Mouse (Mus musculus) adrenal gland, postnatal 14 days (tissue): ENCODE results near the gene Actbl2. TPM values are rescaled to one million over a fixed set of nuclear protein-coding genes. Genes with fewer than 3 reads are reported as not detected.

Experiments
- DNase-seq: peaks from one replicate; pipeline ENCODE4 v3.0.0; 2021; ENCODE audit warnings: mixed read lengths
- total RNA-seq: library from RNA; stranded (reverse); gene quantifications from 2 replicates; pipeline ENCODE4 v1.2.3, GENCODE M21; 2021

Actbl2 gene
- total RNA-seq, 1 experiment from 2014 or later, result not detected

DNA sequence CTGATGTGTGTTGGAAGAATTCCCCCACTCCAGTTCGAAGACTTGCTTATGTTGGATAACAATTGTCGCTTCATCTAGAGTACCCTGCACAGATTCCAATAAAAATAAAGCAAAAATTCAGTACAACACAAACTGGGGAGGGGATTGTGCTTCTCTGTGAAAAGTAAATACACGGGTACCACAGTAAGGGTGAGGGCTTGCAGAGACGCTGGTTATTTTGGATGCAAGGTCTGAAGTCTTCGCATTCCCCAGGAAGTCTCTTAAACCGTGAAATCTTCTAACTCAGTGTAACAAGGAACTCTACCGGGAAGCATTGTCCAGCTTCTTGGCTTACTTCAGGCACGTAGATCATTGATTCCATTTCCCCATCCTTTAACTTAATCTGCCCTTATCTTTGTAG, 17.1 kb downstream of the Actbl2 start:
- no peak for DNase-seq

DNA sequence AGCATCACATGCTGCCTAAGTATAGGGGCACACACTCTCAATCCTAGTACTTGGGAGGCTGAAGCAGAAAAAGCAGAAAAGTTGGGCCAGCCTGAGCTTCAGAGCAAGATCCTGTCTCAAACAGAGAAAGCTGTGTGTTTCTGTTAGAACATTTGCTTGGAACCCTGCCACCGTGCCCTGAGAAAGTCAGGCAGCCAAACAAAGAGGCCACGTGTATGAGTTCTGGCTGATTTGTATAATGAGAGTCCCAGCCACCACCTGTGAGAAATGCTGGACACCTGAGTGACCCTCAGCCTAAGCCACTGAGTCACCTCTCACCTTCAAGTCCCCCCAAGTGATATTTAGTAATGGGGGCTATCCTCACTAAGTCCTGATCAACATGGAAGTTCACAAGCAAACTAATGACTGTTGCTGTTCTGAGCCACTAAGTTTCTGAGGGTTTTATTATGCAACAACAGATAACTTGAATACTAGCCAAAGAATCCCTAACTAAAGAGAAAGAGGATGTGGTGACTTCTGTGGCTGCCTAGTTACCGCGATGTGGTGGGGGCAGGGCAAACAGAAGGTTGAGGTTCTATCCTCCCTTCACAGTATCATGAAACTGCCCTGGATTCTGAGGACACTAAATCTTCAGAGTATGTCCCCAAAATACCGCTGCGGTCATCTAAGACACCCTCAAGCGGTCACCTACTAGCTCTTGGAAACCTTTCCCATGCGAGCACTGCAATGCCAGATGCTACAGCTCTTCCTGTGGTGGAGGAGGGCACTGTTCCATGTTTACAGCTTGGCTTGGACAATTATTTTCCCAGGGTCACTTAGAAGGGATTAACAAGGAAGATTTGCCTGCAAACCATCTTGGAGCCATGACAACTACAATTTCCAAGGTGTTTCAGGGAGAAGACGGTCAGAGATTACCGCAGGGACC, 31.9 kb downstream of the Actbl2 start:
- DNase-seq, result no peak

DNA sequence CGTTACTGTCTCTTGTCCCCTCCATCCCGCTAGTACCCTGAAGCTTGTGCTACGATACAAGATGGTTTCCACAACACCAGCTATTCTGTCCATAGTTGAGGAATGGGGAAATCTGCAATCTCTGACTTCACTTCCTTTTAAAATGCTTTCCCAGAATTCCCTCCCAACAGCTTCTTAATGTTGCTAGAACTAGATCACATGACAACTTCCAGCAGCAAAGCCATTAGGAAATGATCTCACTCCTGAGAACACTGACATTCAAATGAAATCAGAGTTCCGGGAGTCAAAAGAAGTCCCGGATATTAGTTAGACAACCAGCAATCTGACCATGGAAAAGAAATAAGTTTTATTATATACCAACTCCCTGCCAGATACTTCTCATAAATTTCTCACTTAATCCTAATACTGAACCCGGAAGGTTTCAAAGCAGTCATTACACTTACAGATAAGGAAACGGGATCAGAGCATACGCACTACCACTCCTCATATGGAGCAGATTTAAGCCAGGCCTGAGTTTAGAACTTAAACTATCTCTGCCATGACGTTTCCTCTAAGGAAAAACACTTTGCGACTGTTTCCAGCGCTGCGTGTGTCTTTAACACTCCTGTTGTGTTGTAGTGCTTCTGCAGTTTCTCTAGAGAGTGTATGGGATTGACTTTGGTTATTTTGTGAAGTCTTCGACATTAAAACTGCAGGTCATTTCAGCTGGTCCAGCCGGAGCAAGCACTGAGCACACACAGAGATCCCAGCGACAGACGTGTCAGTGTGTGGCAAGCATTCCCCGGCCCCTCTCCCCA, 36.5 kb downstream of the Actbl2 start:
- no peak for DNase-seq

DNA sequence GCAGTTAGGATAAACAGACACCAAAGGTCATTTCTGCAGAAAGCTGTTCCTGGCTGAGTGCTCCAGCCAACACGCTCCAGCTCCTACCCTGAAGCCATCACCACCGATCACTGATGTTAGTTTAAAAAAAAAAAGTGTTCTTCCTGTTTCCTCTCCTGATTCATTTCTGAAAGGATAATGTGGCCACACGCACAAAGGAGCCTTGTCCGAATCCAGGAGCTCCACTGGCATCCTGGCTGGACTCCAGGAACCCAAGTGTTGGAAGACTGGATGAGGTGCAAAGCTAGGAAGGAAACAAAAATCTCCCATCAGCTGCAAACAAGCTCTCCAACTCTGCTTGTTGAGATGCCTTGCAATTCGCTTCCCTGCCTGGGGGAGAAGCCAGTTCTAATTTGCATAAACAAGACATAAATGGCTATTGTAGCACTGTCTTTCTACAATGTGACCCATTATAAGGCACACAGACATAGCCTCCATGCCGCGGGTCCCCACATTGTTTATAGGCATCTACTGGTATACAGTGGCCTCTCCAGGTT, 37.2 kb downstream of the Actbl2 start:
- DNase-seq, result peak; percentile 28

DNA sequence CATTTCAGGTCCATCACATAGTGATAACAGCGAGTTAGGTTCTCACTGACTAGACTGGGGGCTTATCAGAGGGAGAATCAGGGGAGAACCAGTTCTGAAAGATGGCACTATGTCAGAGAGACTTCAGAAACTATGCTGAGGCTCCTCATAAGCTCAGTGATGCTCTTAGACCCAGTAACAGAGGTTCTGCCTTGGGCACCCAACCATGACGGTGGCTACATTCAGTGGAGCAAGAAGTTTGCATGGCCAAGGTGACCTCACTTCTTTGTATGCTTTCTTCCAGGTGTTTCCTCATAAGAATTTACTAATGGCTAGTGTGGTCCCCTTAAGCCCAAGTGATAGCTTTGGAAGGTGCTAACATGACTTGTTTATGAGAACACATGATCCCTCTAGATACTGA, 38.7 kb downstream of the Actbl2 start:
- DNase-seq, result no peak

DNA sequence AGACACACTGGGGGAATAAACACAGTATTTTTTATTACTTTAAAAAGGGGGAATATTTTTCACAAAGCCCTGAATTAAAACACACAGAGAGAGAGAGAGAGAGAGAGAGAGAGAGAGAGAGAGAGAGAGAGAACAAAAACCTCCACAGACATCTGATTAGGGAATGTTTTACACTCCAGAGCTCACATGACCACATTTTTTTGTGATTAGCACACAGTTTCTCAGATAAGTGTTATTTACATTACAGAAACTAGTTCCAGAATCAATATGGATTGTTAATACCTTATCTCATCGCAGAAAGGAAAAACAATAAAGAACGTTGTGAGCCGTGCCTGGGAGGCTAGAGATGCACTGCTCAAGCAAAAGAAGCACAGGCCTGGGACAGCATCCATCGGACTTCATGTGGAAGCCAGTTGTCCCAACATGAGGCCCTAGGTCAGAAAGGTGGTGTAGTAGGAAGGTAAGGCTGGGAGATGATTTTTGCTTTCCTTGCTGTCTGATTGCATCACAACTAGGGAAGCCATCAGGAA, 40.2 kb downstream of the Actbl2 start:
- no peak for DNase-seq

DNA sequence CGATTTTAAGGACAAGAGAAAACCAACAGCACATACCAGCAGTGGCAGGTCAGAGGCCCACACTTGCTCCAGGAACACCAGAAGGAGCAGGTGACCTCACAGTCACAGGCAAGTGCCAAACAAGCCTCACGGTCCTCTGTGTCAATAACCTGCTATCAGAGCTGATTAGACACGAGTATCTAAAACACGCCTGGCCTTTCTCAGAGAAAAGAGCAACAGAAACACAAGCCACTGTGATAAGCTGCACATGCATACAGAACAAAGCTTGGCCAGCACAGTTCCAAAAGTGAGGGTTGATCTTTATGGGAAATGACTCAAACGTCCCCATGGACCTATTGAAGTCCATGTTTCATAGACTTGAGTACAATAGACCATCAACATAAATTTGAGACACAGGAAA, 41.2 kb downstream of the Actbl2 start:
- DNase-seq, result no peak

DNA sequence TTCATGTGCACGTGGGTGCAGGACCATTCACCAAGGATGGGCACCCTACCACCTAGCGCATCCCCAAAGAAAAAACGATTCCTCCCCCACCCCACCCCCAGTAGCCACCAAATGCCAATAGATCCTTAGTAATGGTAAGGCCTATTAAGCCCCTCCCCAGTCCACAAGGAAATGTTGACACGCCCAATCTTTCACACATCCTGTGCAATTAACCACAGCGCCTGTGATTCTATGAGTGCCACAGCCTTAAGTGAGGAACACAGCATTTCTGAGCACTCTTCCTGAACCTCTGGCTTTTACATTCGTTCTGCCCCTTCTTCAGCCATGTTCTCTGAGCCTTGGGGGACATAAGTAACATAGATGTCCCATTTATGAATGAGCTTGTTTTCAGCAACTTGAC, 42.8 kb downstream of the Actbl2 start:
- no peak for DNase-seq

DNA sequence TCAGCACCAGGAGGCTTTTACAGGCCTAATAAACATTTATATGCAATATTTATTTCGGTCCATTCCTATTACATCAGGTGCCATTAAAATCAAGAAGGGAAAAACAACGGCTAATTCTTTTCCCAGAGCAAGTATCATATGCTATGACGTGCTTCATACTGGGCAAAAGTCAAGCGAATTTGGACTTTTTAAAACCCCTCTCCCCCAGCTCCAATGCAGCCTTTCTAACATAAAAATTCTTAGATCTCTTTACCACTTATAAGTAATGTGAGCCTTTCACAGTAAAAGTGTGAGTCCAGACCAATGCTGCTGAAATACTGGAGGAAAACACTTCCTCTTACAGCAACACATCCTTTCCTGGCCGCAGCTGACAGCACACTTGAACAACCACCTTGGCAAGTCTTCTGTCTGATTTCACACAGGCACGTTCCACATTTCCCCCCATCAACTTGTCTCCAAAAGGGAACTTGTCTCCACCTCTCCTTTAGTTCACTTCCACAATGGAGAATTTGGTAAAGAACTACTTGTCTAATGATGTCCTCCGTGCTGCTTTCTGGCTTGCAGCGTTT, 44.4 kb downstream of the Actbl2 start:
- no peak for DNase-seq

DNA sequence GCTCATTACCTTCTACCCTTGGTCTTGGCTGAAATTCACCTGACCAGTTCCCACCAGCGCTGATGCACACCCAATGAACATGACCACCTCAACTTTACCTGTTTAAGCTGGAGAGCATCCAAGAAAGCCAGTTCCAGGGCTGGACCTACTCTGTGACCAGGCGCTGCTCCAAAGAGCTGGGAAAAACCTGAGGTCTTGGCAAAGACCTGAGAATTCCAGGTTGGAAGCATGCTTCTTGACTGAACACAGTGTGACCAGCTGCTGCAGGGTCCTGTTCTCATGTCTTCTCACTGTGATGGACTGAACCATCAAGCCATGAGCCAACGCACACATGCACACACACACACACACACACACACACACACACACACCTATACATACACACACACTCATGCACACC, 46.0 kb downstream of the Actbl2 start:
- no peak for DNase-seq

DNA sequence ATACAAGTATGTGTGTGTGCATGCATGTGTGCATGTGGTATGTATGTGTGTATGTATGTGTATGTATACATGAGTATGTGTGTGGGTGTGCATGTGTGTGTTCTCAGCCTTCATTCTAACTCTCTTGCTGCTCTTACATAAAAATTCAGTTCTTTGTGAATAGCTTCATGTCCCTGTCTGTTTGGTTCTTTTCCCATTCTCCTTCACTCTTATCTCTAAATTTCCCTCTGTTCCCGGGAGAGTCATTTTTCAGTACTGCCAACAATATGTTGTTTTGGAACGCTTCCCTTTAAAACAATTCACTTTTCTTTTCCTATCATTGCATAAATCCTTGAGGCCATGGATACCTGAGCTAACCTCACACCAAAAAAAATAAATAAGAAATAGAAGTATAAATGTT, 46.6 kb downstream of the Actbl2 start:
- no peak for DNase-seq

DNA sequence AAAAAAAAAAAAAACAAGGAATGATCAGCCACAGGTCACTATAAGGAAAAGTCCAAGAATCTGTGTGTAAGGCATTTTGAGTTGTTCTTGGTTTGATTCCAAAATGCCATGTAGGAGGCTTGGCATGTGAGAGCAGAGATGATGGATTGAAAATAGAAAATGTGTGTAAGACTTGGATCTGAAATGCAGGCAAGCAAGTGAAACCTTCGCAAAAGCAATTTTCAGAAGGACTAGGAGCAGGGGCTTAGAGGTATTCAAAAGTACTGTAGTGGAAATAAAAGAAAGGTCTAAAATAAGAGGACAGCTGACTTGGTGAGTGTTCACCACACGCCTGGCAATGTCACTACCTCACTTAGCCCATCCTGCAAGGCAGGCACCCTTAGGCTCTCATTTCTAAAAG, 49.4 kb downstream of the Actbl2 start:
- no peak for DNase-seq

DNA sequence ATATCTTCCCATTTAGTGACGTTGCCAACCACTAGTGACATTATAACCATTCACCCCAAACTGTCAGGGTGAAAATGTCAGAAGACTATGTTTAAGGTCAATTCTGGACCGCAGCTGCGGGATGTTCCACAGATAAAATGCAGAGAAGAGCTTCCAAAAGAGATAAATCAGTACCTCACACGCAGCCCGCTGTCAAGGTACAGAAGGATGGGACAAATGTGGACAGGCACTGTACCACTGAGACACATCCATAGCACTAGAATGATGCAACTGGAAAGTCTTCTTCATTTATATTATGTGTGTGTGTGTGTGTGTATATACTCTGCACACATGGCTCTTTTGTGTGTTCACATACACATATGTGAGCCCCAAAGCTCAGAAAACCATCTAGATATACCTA, 49.9 kb downstream of the Actbl2 start:
- DNase-seq, result no peak

Other genes with a start within 250 kb of the Actbl2 start
- gene Gpbp1, start 235.1 kb downstream of the Actbl2 start, total RNA-seq, result 78.4 and 83.9 TPM in 2 replicates